Mouse (Mus musculus) CD4-positive naive resting alpha-beta T cell, adult 76 days (primary cell): Measurements from ENCODE around the gene Clcn7. TPM values are rescaled to one million over a fixed set of nuclear protein-coding genes. Genes with fewer than 3 reads are reported as not detected.

Experiments used
- total RNA-seq: library from RNA; stranded (reverse); gene quantifications from one replicate; pipeline ENCODE4 v1.2.4, GENCODE M21; 2023

Gene Clcn7
- 33.9 TPM for total RNA-seq

DNA sequence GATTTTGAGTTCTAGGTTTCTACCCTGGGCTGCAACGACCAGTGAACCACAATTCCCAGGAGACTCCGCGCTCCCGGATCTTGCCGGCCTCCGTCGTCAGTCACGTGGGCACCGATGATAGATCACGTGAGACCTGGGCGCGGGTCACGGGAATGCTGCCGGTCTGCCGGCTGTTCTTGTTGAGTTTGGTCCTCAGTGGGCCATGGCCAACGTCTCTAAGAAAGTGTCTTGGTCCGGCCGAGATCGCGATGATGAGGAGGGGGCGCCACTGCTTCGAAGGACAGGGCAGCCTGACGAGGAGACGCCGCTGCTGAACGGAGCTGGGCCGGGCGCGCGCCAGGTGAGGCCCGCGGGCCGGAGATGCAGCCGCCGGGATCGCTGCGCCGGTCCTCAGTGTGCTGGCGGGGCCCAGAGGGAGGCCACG lies at the start of gene Clcn7:
Gene Clcn7 (plus strand): TSS at position 117 of the 424 bp plus-strand sequence.

DNA sequence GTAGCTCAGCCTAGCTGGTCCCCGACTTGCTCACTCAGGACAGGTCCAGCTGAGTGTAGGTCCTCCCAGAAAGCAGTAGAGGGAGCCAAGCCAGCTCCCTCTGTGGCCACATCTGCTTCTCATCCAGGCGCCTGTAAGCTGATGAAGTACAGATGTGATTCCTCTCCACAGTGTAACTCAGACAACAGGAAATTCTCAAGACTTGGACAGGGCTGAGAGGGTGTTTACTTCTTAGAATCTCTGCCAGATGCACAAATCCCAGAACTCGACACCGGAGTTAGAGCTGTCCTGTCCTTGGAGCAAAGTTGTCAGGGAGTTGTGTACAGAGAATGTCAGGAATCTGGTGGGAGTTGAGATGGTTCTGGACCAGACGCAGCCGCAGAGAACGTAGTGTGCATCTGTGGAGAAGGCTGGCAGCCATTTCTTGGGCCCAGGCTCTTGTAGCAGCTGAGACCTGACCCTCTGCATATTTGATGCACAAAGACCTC lies 49.7 kb upstream of the Clcn7 start, which contains the start of gene Tmem204:
Gene Tmem204 (minus strand): TSS at position 148 of the 488 bp plus-strand sequence.

DNA sequence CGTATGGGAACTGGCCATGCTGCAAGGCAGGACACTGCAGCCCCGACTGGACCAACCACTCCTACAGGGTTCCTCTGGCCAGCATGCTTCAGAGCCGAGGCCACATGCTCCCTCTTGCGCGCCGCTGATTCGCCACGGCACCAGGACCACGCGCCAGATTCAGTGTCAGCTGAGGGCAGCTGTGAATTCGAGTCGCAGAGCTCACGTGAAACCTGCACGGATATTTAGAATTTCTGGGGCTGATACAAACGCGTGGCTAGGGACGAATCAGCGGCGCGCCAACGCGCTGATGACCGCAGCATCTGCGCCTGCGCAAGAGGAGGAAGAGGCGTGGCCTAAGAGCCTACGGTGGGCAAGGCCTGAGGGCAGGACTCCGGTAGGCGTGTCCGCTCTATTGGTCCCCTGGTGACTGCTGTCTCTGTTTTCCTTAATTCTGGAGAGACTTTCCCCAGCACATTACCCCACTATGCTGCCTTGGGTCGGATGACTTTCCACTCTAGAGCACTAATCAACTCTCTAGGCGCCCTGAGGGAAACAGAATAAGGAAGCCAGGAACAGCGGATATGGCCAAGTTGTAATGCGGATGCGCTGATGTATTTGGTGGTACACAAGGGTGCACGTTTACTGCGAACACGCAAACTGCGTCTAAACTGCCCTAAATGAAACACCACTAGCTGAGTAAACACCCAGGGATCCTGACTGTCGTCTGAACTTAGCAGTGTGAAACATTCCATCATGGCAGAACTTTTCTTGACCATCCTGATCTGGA lies 17.3 kb upstream of the Clcn7 start, which contains the start of gene Telo2:
Gene Telo2 (minus strand): TSS at position 304 of the 769 bp plus-strand sequence.

DNA sequence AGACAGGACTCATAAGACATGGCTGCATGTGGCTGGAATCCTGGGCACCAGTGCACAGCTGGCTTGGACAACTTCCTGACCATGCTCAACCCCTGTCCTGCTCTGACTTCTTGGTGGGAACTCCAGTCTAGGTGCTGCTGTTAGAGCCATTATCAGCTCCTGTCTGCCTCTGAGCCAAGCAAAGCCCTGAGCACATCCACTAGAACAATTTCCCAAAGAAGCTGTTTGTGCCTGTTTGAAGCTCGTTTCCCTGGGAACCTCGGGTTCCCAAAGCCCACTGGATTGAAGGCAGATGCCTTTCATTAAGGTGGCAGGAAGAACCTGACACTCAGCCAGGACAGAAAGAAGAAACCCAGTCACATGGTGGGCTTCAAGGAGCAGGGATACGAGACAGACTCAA lies 12.8 kb upstream of the Clcn7 start, which contains the start of gene Ptx4:
Gene Ptx4 (plus strand): TSS at position 355 of the 400 bp plus-strand sequence.

DNA sequence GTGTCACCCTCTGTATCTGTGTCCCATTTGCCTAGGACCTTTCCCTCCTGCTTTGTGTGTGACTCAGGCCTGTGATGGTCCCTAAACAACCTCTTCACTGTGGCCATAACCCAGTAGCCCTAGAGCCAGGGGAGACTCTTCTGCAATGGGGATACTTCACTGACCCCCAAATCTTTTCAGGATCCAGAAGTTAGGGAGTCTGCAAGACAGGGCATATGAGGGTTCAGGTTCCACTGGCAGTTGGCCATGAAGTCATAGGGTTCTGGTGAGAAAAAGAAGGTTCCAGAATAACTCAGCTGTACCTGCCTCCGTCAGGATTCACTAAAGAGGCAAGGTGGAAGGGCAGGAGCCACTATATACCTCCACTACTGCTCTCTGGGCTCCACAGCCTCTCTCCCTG lies 29.0 kb downstream of the Clcn7 start, which contains the start of gene Ccdc154:
Gene Ccdc154 (plus strand): TSS at position 301 of the 400 bp plus-strand sequence.

DNA sequence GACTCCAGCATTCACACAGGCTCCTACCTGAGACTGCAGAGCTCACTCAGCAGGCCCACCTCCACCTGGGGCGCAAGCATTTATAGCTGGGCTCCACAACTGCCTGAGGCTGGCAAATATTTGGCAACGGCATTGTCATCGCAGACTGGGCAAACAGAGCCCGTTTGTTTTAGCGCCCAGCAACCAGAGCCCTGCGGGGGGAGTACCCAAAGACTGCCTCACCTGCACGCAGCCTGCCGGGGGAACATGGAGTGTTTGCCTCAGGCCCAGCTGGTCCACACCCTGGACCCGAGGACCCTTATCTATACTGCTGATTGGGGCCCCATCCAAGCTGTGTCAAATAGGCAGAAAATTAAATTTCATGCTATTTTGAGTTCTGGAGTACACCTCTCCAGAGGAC lies 42.2 kb downstream of the Clcn7 start, which contains the start of gene Gm38655:
Gene Gm38655 (minus strand): TSS at position 61 of the 400 bp plus-strand sequence.

DNA sequence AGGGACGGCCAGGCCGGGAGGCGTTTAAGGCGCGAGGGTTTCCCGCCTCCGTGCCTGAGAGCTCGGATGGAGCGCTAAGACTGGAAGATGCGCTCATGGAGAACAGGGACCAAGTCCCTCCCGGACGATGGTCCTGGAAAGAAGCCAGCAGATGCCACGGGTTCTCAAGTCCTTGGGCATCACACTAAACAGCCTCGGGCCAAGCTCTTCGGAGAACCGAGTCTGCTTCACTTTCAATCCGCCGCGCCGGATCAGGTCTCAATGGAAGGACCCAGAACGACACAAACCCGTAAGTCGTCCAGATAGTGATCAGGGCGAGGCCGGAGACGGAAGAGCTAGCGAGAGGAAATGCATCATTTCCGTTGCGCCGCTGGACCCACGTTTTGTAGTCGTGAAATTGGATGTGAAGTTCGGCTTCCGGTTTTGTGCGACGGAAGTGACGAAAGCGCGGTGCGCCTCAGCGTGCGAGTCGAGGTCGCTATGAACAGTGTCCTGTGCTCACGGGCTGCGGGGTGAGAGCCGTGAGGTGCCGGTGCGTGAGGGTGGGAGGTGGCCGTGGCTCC lies 51.0 kb downstream of the Clcn7 start, which contains the start of gene BC003965:
Gene BC003965 (plus strand): TSS at position 426 of the 563 bp plus-strand sequence.

DNA sequence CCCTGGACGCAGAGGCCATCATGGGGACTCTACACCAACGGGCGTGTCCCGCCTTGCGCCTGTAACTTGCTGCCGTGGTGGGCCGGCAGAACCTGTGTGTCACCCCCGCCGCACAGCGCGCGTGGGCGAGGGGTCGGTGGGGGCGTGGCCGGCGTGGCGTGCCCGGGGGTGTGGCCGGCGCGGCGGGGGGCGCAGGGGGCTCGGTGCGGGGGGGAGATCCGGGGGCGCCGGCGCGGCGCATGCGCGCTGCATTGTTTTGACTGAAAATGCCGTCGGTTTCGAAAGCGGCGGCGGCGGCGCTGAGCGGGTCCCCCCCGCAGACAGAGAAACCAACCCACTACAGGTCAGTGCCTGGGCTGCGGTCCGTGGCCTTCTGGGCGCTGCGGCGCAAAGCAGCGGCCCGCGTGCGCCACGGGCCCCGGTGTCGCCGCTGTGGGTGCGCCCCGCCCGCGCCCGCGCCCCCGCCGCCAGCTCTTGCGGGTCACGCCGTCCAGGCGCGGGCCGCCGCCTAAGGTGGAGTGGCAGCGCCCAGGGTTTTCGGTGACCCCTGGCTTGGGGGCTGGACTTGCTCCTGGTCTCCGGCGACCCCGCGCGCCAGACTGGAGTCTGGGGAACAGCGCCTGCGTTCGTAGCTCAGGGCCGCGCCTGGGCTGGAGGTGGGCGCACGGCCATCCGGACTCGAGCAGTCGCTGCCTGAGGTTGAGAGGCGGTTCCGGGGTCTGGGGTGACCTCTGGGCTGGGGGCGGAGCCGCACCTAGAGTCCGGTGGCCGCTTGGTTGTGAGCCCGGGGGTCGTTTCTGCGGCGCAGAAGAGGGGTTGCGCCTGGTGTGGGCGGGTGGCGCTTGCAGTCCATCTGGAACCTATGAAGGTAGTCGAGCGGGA lies 55.2 kb downstream of the Clcn7 start, which contains the start of gene Unkl:
Gene Unkl (plus strand): TSS at position 248 of the 882 bp plus-strand sequence.

Other genes with a start within 250 kb of the Clcn7 start
- gene Nubp2, start 247.0 kb upstream of the Clcn7 start, total RNA-seq = 56.2 TPM
- 27.0 TPM for gene Spsb3, start 246.7 kb upstream of the Clcn7 start, total RNA-seq
- 66.7 TPM for gene Eme2, start 238.3 kb upstream of the Clcn7 start, total RNA-seq
- gene Mrps34, start 238.3 kb upstream of the Clcn7 start, total RNA-seq = 40.3 TPM
- 15.3 TPM for gene Nme3, start 236.9 kb upstream of the Clcn7 start, total RNA-seq
- 222 TPM for gene Mapk8ip3, start 196.4 kb upstream of the Clcn7 start, total RNA-seq
- gene Jpt2, start 172.7 kb upstream of the Clcn7 start, total RNA-seq = 22.7 TPM
- 35.0 TPM for gene Cramp1l, start 117.6 kb upstream of the Clcn7 start, total RNA-seq
- 23.8 TPM for gene Ift140, start 117.3 kb upstream of the Clcn7 start, total RNA-seq
- gene Tmem204, start 49.8 kb upstream of the Clcn7 start, total RNA-seq = not detected
- 37.1 TPM for gene Telo2, start 17.4 kb upstream of the Clcn7 start, total RNA-seq
- not detected for gene Ptx4, start 12.6 kb upstream of the Clcn7 start, total RNA-seq
- 0.29 TPM for gene Ccdc154, start 29.1 kb downstream of the Clcn7 start, total RNA-seq
- gene Gm38655, start 42.1 kb downstream of the Clcn7 start, total RNA-seq = not detected
- gene BC003965, start 51.2 kb downstream of the Clcn7 start, total RNA-seq = 10.6 TPM
- gene Unkl, start 55.0 kb downstream of the Clcn7 start, total RNA-seq = 97.5 TPM
- gene Gnptg, start 106.7 kb downstream of the Clcn7 start, total RNA-seq = 37.9 TPM
- 17.6 TPM for gene Tsr3, start 106.8 kb downstream of the Clcn7 start, total RNA-seq
- gene Baiap3, start 123.0 kb downstream of the Clcn7 start, total RNA-seq = 5.7 TPM
- 448 TPM for gene Ube2i, start 141.2 kb downstream of the Clcn7 start, total RNA-seq
- 1.1 TPM for gene Prss34, start 165.0 kb downstream of the Clcn7 start, total RNA-seq
- not detected for gene Prss28, start 175.3 kb downstream of the Clcn7 start, total RNA-seq
- gene Prss29, start 185.3 kb downstream of the Clcn7 start, total RNA-seq = not detected
- not detected for gene Tpsab1, start 212.2 kb downstream of the Clcn7 start, total RNA-seq
- not detected for gene Tpsb2, start 232.9 kb downstream of the Clcn7 start, total RNA-seq
- not detected for gene Tpsg1, start 235.9 kb downstream of the Clcn7 start, total RNA-seq